Mouse (Mus musculus): ENCODE data around the gene Stpg3. TPM values are rescaled to one million over a fixed set of nuclear protein-coding genes. Genes with fewer than 3 reads are reported as not detected.
A peak's percentile ranks its signal among the peaks of the same experiment; 100 is the strongest.

The Stpg3 gene
- total and polyA plus RNA-seq, 2 experiments from 2014 or later: not detected

- Histone ChIP-seq H3K36me3 (ENCODE audit: insufficient read depth, low read length) (no peaks in the 10 kb centered on the region), H3K4me2 (ENCODE audit: low read depth, low read length) (peak overlapping the region; percentile 69), H3K9me3 (ENCODE audit: low read length) (no peaks in the 10 kb centered on the region), H3K4me3 (ENCODE audit: low read length) (peak overlapping the region; percentile 72), H3K27ac (peak overlapping the region; percentile 83), H3K9ac (replicated peaks; ENCODE audit: low read length) (peak overlapping the region; percentile 65), H3K27me3 (ENCODE audit: insufficient read depth, low read length) (no peaks in the 10 kb centered on the region), H3K4me1 (ENCODE audit: insufficient read depth, low read length) (peaks cover 23% of the 10 kb centered on the region)
- peak; percentile 63 for DNase-seq (ENCODE audit: low spot score)
- under 1% methylated on average over 98 of the region's 100 CpGs for WGBS
- no peak for TF ChIP-seq CTCF (IDR thresholded peaks at IDR 0.05; ENCODE audit: low read depth)
- peak; percentile 30 for ATAC-seq
Measured at GRCm38 (mm10) chr2:25180973-25181890, 33.2 kb downstream of the Stpg3 start.

- peak; percentile 72 for TF ChIP-seq CTCF (IDR thresholded peaks at IDR 0.05; ENCODE audit: low read depth)
- peak; percentile 92 for ATAC-seq
- DNase-seq (ENCODE audit: low spot score): peak; percentile 96
- peak within 1 kb of the TSS; percentile 88 for H3K27ac ChIP-seq
- H3K4me3 ChIP-seq (ENCODE audit: low read length): peak within 1 kb of the TSS; percentile 72
- under 1% methylated on average over 35 of the region's 35 CpGs for WGBS
- H3K4me2 ChIP-seq (ENCODE audit: low read depth, low read length): peak within 1 kb of the TSS; percentile 69
- H3K27me3 ChIP-seq (ENCODE audit: insufficient read depth, low read length): no peaks in the 10 kb centered on the region
- H3K9me3 ChIP-seq (ENCODE audit: low read length): no peaks in the 10 kb centered on the region
- no peaks in the 10 kb centered on the region for H3K36me3 ChIP-seq (ENCODE audit: insufficient read depth, low read length)
- peak within 1 kb of the TSS; percentile 65 for H3K9ac ChIP-seq (replicated peaks; ENCODE audit: low read length)
- H3K4me1 ChIP-seq (ENCODE audit: insufficient read depth, low read length): peaks cover 19% of the 10 kb centered on the region
Measured at GRCm38 (mm10) chr2:25180478-25180903, 33.9 kb downstream of the Stpg3 start, which contains the start of gene Nrarp. Nrarp (plus strand) TSS chr2:25180758.

- peak overlapping the region; percentile 45; the same call in 1 of the 2 replicates for H3K9ac ChIP-seq (replicated peaks; ENCODE audit: low read length)
- peaks cover 19% of the 10 kb centered on the region for H3K4me1 ChIP-seq (ENCODE audit: insufficient read depth, low read length)
- peak overlapping the region; percentile 72 for H3K4me3 ChIP-seq (ENCODE audit: low read length)
- peak overlapping the region; percentile 69 for H3K4me2 ChIP-seq (ENCODE audit: low read depth, low read length)
- no peaks in the 10 kb centered on the region for H3K9me3 ChIP-seq (ENCODE audit: low read length)
- no peak for TF ChIP-seq CTCF (IDR thresholded peaks at IDR 0.05; ENCODE audit: low read depth)
- no peak for DNase-seq (ENCODE audit: low spot score)
- no peak for ATAC-seq
- 26% methylated on average over 15 of the region's 15 CpGs for WGBS
- H3K27me3 ChIP-seq (ENCODE audit: insufficient read depth, low read length): no peaks in the 10 kb centered on the region
- H3K36me3 ChIP-seq (ENCODE audit: insufficient read depth, low read length): no peaks in the 10 kb centered on the region
- peak overlapping the region; percentile 88 for H3K27ac ChIP-seq
Measured at GRCm38 (mm10) chr2:25179566-25180217, 34.7 kb downstream of the Stpg3 start.

- DNase-seq (ENCODE audit: low spot score): peak; percentile 68
- H3K27me3 ChIP-seq (ENCODE audit: insufficient read depth, low read length): no peaks in the 10 kb centered on the region
- no peaks in the 10 kb centered on the region for H3K36me3 ChIP-seq (ENCODE audit: insufficient read depth, low read length)
- peak overlapping the region; percentile 81 for H3K27ac ChIP-seq
- WGBS: 24% methylated on average over 10 of the region's 10 CpGs
- ATAC-seq: peak; percentile 30; the same call in 1 of the 2 replicates
- no peaks in the 10 kb centered on the region for H3K9me3 ChIP-seq (ENCODE audit: low read length)
- peak overlapping the region; percentile 28; the same call in 1 of the 2 replicates for H3K4me2 ChIP-seq (ENCODE audit: low read depth, low read length)
- peak overlapping the region; percentile 35; the same call in 1 of the 2 replicates for H3K9ac ChIP-seq (replicated peaks; ENCODE audit: low read length)
- peaks cover 18% of the 10 kb centered on the region for H3K4me1 ChIP-seq (ENCODE audit: insufficient read depth, low read length)
- H3K4me3 ChIP-seq (ENCODE audit: low read length): no peak overlapping the region
- TF ChIP-seq CTCF (IDR thresholded peaks at IDR 0.05; ENCODE audit: low read depth): no peak
Measured at GRCm38 (mm10) chr2:25178285-25178972, 36.0 kb downstream of the Stpg3 start.

GRCm38 (mm10) chr2:25177685-25178084 lies 36.8 kb downstream of the Stpg3 start:
- peaks cover 16% of the 10 kb centered on the region for H3K4me1 ChIP-seq (ENCODE audit: insufficient read depth, low read length)
- peak; percentile 44 for ATAC-seq
- H3K4me3 ChIP-seq (ENCODE audit: low read length): no peak overlapping the region
- H3K9me3 ChIP-seq (ENCODE audit: low read length): no peaks in the 10 kb centered on the region
- no peaks in the 10 kb centered on the region for H3K27me3 ChIP-seq (ENCODE audit: insufficient read depth, low read length)
- H3K4me2 ChIP-seq (ENCODE audit: low read depth, low read length): peak overlapping the region; percentile 28; the same call in 1 of the 2 replicates
- H3K27ac ChIP-seq: peak overlapping the region; percentile 81
- no peaks in the 10 kb centered on the region for H3K36me3 ChIP-seq (ENCODE audit: insufficient read depth, low read length)
- TF ChIP-seq CTCF (IDR thresholded peaks at IDR 0.05; ENCODE audit: low read depth): no peak
- 10% methylated on average over 6 of the region's 6 CpGs for WGBS
- H3K9ac ChIP-seq (replicated peaks; ENCODE audit: low read length): peak overlapping the region; percentile 35; the same call in 1 of the 2 replicates
- peak; percentile 78 for DNase-seq (ENCODE audit: low spot score)

GRCm38 (mm10) chr2:25177076-25177475 lies 37.4 kb downstream of the Stpg3 start:
- Histone ChIP-seq H3K27ac (peak overlapping the region; percentile 81), H3K4me1 (ENCODE audit: insufficient read depth, low read length) (peaks cover 16% of the 10 kb centered on the region), H3K9me3 (ENCODE audit: low read length) (no peaks in the 10 kb centered on the region), H3K4me3 (ENCODE audit: low read length) (no peak overlapping the region), H3K4me2 (ENCODE audit: low read depth, low read length) (peak overlapping the region; percentile 28; the same call in 1 of the 2 replicates), H3K27me3 (ENCODE audit: insufficient read depth, low read length) (no peaks in the 10 kb centered on the region), H3K36me3 (ENCODE audit: insufficient read depth, low read length) (no peaks in the 10 kb centered on the region), H3K9ac (replicated peaks; ENCODE audit: low read length) (0 out of 2 replicates have a peak overlapping the region, but pooled peaks have one; percentile 1)
- WGBS: 33% methylated on average over 4 of the region's 4 CpGs
- ATAC-seq: no peak
- no peak for TF ChIP-seq CTCF (IDR thresholded peaks at IDR 0.05; ENCODE audit: low read depth)
- DNase-seq (ENCODE audit: low spot score): no peak
